Mouse (Mus musculus) MEL (cell line): ENCODE measurements around the gene Sh3gl3. TPM values are rescaled to one million over a fixed set of nuclear protein-coding genes. Genes with fewer than 3 reads are reported as not detected.

Experiments used
- DNase-seq: peaks from one replicate; pipeline ENCODE4 v3.0.0; 2011; ENCODE audit warnings: low read depth, low spot score
- H3K27ac ChIP-seq: 2 replicates; pipeline ENCODE4 v1.5.1; 2012; ENCODE audit warnings: low read depth, mild to moderate bottlenecking, control low read depth, low read length, moderate library complexity; ENCODE audit not compliant: control insufficient read depth
- H3K27me3 ChIP-seq, 2 experiments: fragments of 150-350 bp in 1 of 2; sonication (generic) in 1 of 2; 2 replicates each; pipeline ENCODE4 v1.6.1; 2012; ENCODE audit warnings: low read length in 2 of 2, mild to moderate bottlenecking in 2 of 2, improper control_type of control experiment in 1 of 2, moderate library complexity in 1 of 2; ENCODE audit not compliant: insufficient read depth in 2 of 2, control insufficient read depth in 1 of 2
- H3K36me3 ChIP-seq, 2 experiments: 2 replicates each; pipeline ENCODE4 v1.6.1; 2012 to 2014; ENCODE audit warnings: low read length in 2 of 2, improper control_type of control experiment in 1 of 2, inconsistent platforms in 1 of 2, mild to moderate bottlenecking in 1 of 2; ENCODE audit not compliant: insufficient read depth in 2 of 2, control insufficient read depth in 1 of 2
- H3K4me1 ChIP-seq, 2 experiments: fragments of 150-350 bp in 1 of 2; sonication (generic) in 1 of 2; 2 replicates each; pipeline ENCODE4 v1.6.1; 2012; ENCODE audit warnings: low read length in 2 of 2, improper control_type of control experiment in 1 of 2, mild to moderate bottlenecking in 1 of 2; ENCODE audit not compliant: insufficient read depth in 2 of 2, control insufficient read depth in 1 of 2
- H3K4me3 ChIP-seq, 2 experiments: fragments of 150-350 bp in 1 of 2; sonication (generic) in 1 of 2; 2 replicates each; pipeline ENCODE4 v1.5.1; 2012; ENCODE audit warnings: low read depth in 2 of 2, low read length in 2 of 2, mild to moderate bottlenecking in 2 of 2, moderate library complexity in 2 of 2, control low read depth in 1 of 2, improper control_type of control experiment in 1 of 2; ENCODE audit not compliant: control insufficient read depth in 1 of 2, insufficient read depth in 1 of 2
- H3K79me2 ChIP-seq: 2 replicates; pipeline ENCODE4 v1.6.1; 2012; ENCODE audit warnings: mild to moderate bottlenecking, low read length, moderate library complexity; ENCODE audit not compliant: control insufficient read depth, poor library complexity, insufficient read depth
- H3K9ac ChIP-seq: 2 replicates; pipeline ENCODE4 v1.6.1; 2012; ENCODE audit warnings: low read depth, mild to moderate bottlenecking, control low read depth, low read length, moderate library complexity; ENCODE audit not compliant: control insufficient read depth, poor library complexity, severe bottlenecking
- H3K9me3 ChIP-seq: fragments of 150-350 bp; sonication (generic); replicated peaks from 2 replicates; pipeline ENCODE4 v1.6.1; 2012; ENCODE audit warnings: mild to moderate bottlenecking, low read length, improper control_type of control experiment, moderate library complexity; ENCODE audit not compliant: insufficient read depth
- CHD1 ChIP-seq: IDR thresholded peaks from 2 replicates; pipeline ENCODE4 v1.6.1; 2012; ENCODE audit warnings: low read depth, mild to moderate bottlenecking, inconsistent platforms, low read length, improper control_type of control experiment
- CHD2 ChIP-seq: IDR thresholded peaks from 2 replicates; pipeline ENCODE4 v1.6.1; 2011; ENCODE audit warnings: low read length, improper control_type of control experiment
- CTCF ChIP-seq, 3 experiments: IDR thresholded peaks in 2 of 3; conservative IDR thresholded peaks in 1 of 3; 2 replicates each; pipeline ENCODE4 v1.5.1; 2011 to 2012; ENCODE audit warnings: low read length in 3 of 3, low read depth in 2 of 3, mild to moderate bottlenecking in 2 of 3, improper control_type of control experiment in 1 of 3, inconsistent platforms in 1 of 3, mixed read lengths in 1 of 3, moderate library complexity in 1 of 3; ENCODE audit not compliant: control insufficient read depth in 1 of 3, insufficient read depth in 1 of 3, poor library complexity in 1 of 3, severe bottlenecking in 1 of 3
- ETS1 ChIP-seq: IDR thresholded peaks from 2 replicates; pipeline ENCODE4 v1.6.1; 2012; ENCODE audit warnings: low read depth, mild to moderate bottlenecking, inconsistent platforms, low read length, improper control_type of control experiment, moderate library complexity
- GABPA ChIP-seq: IDR thresholded peaks from 2 replicates; pipeline ENCODE4 v1.6.1; 2012; ENCODE audit warnings: low read depth, mild to moderate bottlenecking, inconsistent platforms, low read length, improper control_type of control experiment, moderate library complexity
- HCFC1 ChIP-seq: IDR thresholded peaks from 2 replicates; pipeline ENCODE4 v1.6.1; 2012; ENCODE audit warnings: low read depth, mild to moderate bottlenecking, inconsistent platforms, low read length, improper control_type of control experiment, moderate library complexity
- KAT2A ChIP-seq: conservative IDR thresholded peaks from 2 replicates; pipeline ENCODE4 v1.6.1; 2012; ENCODE audit warnings: low read depth, low read length, improper control_type of control experiment, inconsistent platforms
- MAFK ChIP-seq: IDR thresholded peaks from 2 replicates; pipeline ENCODE4 v1.6.1; 2011; ENCODE audit warnings: low read depth, mild to moderate bottlenecking, low read length, improper control_type of control experiment, borderline replicate concordance
- MAZ ChIP-seq: IDR thresholded peaks from 2 replicates; pipeline ENCODE4 v1.6.1; 2012; ENCODE audit warnings: low read depth, mild to moderate bottlenecking, inconsistent platforms, low read length, improper control_type of control experiment
- MEF2A ChIP-seq: IDR thresholded peaks from 2 replicates; pipeline ENCODE4 v1.6.1; 2014; ENCODE audit warnings: low read depth, mild to moderate bottlenecking, inconsistent platforms, low read length, improper control_type of control experiment; ENCODE audit not compliant: poor library complexity, insufficient replicate concordance, severe bottlenecking; ENCODE audit errors: extremely low read depth
- MXI1 ChIP-seq: IDR thresholded peaks from 2 replicates; pipeline ENCODE4 v1.6.1; 2011; ENCODE audit warnings: mild to moderate bottlenecking, low read depth, low read length, improper control_type of control experiment
- MYB ChIP-seq: IDR thresholded peaks from 2 replicates; pipeline ENCODE4 v1.6.1; 2011; ENCODE audit warnings: mild to moderate bottlenecking, low read depth, low read length, improper control_type of control experiment
- POLR2AphosphoS2 ChIP-seq: IDR thresholded peaks from 2 replicates; pipeline ENCODE4 v1.6.1; 2011; ENCODE audit warnings: low read length, improper control_type of control experiment
- POLR2AphosphoS5 ChIP-seq: IDR thresholded peaks from 2 replicates; pipeline ENCODE4 v1.6.1; 2012; ENCODE audit warnings: low read depth, borderline replicate concordance, mild to moderate bottlenecking, inconsistent platforms, low read length, moderate library complexity, mixed read lengths
- SMC3 ChIP-seq: IDR thresholded peaks from 2 replicates; pipeline ENCODE4 v1.6.1; 2011; ENCODE audit warnings: low read depth, low read length, improper control_type of control experiment
- TCF12 ChIP-seq: IDR thresholded peaks from 2 replicates; pipeline ENCODE4 v1.6.1; 2014; ENCODE audit warnings: low read depth, mild to moderate bottlenecking, inconsistent platforms, low read length, improper control_type of control experiment, moderate library complexity
- USF2 ChIP-seq, 2 experiments: IDR thresholded peaks; 2 replicates each; pipeline ENCODE4 v1.6.1; 2011 to 2012; ENCODE audit warnings: improper control_type of control experiment in 2 of 2, low read length in 2 of 2, borderline replicate concordance in 1 of 2, inconsistent platforms in 1 of 2, low read depth in 1 of 2, mild to moderate bottlenecking in 1 of 2; ENCODE audit not compliant: insufficient read depth in 1 of 2
- ZC3H11A ChIP-seq: IDR thresholded peaks from 2 replicates; pipeline ENCODE4 v1.6.1; 2012; ENCODE audit warnings: low read depth, mild to moderate bottlenecking, inconsistent platforms, low read length, improper control_type of control experiment
- ZKSCAN1 ChIP-seq: IDR thresholded peaks from 2 replicates; pipeline ENCODE4 v1.6.1; 2012; ENCODE audit warnings: low read depth, mild to moderate bottlenecking, inconsistent platforms, low read length, improper control_type of control experiment, moderate library complexity
- ZNF384 ChIP-seq: IDR thresholded peaks from 2 replicates; pipeline ENCODE4 v1.6.1; 2012; ENCODE audit warnings: low read depth, mild to moderate bottlenecking, inconsistent platforms, low read length, improper control_type of control experiment
- polyA plus RNA-seq, 2 experiments: library from polyadenylated mRNA; stranded (reverse) in 1 of 2; unstranded in 1 of 2; fragments of >175 nt in 1 of 2; fragments of >200 nt in 1 of 2; gene quantifications; 2 replicates each; pipeline versions ENCODE4 v1.2.1 to v1.2.4; 2012; ENCODE audit warnings: low replicate concordance in 2 of 2, low read depth in 1 of 2; ENCODE audit not compliant: insufficient read length in 2 of 2, insufficient read depth in 1 of 2, missing spikeins in 1 of 2
- total RNA-seq: library from RNA; depleted of rRNA; stranded (reverse); fragments of 300-350 nt; gene quantifications from 2 replicates; pipeline ENCODE4 v1.2.3, GENCODE M21; 2012

Sh3gl3 gene
- total and polyA plus RNA-seq, 3 experiments, result not detected

DNA sequence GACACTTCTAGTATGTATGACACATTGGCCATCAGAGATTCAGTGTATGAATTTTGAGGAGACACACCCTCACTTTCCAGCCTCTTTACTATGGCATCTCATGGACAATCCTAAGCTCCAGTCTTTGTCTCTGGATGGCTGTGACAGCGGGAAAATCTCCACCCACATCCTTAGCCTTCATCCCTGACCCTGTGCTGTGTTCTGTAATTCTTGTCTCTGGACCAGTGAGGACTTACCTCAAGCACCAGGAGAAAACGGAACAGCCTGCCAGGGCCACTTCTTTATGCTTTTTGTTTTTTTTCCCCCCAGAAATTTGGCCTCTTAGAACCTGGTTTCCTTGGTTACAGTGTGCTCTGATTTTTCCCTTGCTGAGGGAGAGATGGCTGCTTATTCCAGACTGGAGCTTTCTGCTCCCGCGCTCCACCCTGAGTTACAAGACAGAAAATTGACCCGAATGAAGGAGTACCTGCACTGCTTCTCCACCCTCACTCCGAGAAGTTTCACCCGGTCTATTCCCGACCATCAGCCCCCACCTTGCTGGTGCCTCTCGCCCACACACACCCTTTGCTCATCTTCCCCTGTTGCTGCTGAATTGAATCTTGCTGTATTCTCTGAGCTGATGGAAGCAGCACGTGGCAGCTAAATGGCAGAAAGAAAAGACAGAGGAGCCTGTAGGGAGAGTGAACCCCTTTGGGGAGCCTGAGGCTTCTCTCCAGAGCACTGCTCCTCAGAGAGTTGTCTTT is 75.5 kb downstream of the Sh3gl3 start:
- H3K9ac ChIP-seq, result no peak overlapping the region

DNA sequence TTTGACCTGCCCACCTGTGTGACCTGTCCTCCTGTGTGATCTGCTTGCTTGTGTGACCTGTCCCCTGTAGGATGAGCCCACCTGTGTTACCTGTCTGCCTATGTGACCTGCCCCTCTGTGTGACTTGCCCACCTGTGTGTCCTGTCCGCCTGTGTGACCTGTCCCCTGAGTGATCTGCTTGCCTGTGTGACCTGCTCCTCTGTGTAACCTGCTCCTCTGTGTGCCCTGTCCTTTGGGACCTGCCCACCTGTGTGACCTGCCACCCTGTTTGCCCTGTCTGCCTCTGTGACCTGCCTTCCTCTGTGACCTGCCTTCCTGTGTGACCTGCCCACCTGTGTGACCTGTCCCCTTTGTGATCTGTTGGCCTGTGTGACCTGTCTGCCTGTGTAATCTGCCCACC is 79.7 kb downstream of the Sh3gl3 start:
- Histone ChIP-seq H3K9me3 (no peaks in the 10 kb centered on the region), H3K27me3 (no peaks in the 10 kb centered on the region), H3K79me2 (no peaks in the 10 kb centered on the region), H3K9ac (no peak overlapping the region), H3K27ac (no peak overlapping the region), H3K4me1 (no peaks in the 10 kb centered on the region), H3K36me3 (no peaks in the 10 kb centered on the region), H3K4me3 (no peak overlapping the region)
- no peak for DNase-seq
- TF ChIP-seq SMC3 (no peak), ZNF384 (no peak), KAT2A (no peak), ZKSCAN1 (no peak), MXI1 (no peak), MAFK (no peak), MYB (no peak), MEF2A (no peak), ZC3H11A (no peak), CHD2 (no peak), HCFC1 (no peak), MAZ (no peak), ETS1 (no peak), USF2 (IDR thresholded peaks at IDR 0.05; ENCODE audit: borderline replicate concordance in 1 of 2, insufficient read depth in 1 of 2, low read depth in 1 of 2, low read length in 2 of 2) (no peak)

More for the DNA sequence above, 75.5 kb downstream of the Sh3gl3 start:
- Histone ChIP-seq H3K4me3 (no peak overlapping the region), H3K9me3 (no peaks in the 10 kb centered on the region), H3K4me1 (no peaks in the 10 kb centered on the region), H3K36me3 (no peaks in the 10 kb centered on the region), H3K79me2 (no peaks in the 10 kb centered on the region), H3K27me3 (no peaks in the 10 kb centered on the region), H3K27ac (no peak overlapping the region)
- no peak for DNase-seq
- TF ChIP-seq GABPA, result no peak
- TF ChIP-seq ZKSCAN1, result no peak
- no peak for TF ChIP-seq POLR2AphosphoS5
- no peak for TF ChIP-seq TCF12
- no peak for TF ChIP-seq CTCF (IDR thresholded peaks at IDR 0.05 in 2 of 3, conservative IDR thresholded peaks at IDR 0.05 in 1 of 3; ENCODE audit: control insufficient read depth in 1 of 3, insufficient read depth in 1 of 3, low read depth in 2 of 3, low read length in 3 of 3, poor library complexity in 1 of 3, severe bottlenecking in 1 of 3)
- no peak for TF ChIP-seq MYB
- no peak for TF ChIP-seq POLR2AphosphoS2
- TF ChIP-seq CHD1, result no peak
- no peak for TF ChIP-seq CHD2
